Mouse (Mus musculus): ENCODE measurements at regions not wholly inside any gene's neighbourhood (a gene's known extent, or its start where the extent isn't known, plus 50 kb on each side); places are given as distances from the start of the nearest gene placed in this dataset.

- WGBS: 85% methylated on average over 4 of the region's 4 CpGs
- Histone ChIP-seq H3K9ac (replicated peaks) (no peak overlapping the region), H3K27me3 (no peaks in the 10 kb centered on the region), H3K4me1 (no peaks in the 10 kb centered on the region), H3K4me3 (no peak overlapping the region), H3K4me2 (replicated peaks) (no peak overlapping the region), H3K36me3 (no peaks in the 10 kb centered on the region), H3K9me3 (no peaks in the 10 kb centered on the region), H3K27ac (replicated peaks) (no peak overlapping the region)
- no peak for ATAC-seq (ENCODE audit: low FRiP score, low read depth)
Observed at GRCm38 (mm10) chr16:5760821-5761220, 124.3 kb upstream of the Rbfox1 start.

GRCm38 (mm10) chr16:5759021-5759420 is 126.1 kb upstream of the Rbfox1 start:
- ATAC-seq (ENCODE audit: low FRiP score, low read depth): no peak
- Histone ChIP-seq H3K36me3 (no peaks in the 10 kb centered on the region), H3K9me3 (no peaks in the 10 kb centered on the region), H3K4me1 (no peaks in the 10 kb centered on the region), H3K27me3 (no peaks in the 10 kb centered on the region), H3K27ac (replicated peaks) (no peak overlapping the region), H3K9ac (replicated peaks) (no peak overlapping the region), H3K4me3 (no peak overlapping the region), H3K4me2 (replicated peaks) (no peak overlapping the region)
- 78% methylated on average over 2 of the region's 2 CpGs for WGBS

DNA sequence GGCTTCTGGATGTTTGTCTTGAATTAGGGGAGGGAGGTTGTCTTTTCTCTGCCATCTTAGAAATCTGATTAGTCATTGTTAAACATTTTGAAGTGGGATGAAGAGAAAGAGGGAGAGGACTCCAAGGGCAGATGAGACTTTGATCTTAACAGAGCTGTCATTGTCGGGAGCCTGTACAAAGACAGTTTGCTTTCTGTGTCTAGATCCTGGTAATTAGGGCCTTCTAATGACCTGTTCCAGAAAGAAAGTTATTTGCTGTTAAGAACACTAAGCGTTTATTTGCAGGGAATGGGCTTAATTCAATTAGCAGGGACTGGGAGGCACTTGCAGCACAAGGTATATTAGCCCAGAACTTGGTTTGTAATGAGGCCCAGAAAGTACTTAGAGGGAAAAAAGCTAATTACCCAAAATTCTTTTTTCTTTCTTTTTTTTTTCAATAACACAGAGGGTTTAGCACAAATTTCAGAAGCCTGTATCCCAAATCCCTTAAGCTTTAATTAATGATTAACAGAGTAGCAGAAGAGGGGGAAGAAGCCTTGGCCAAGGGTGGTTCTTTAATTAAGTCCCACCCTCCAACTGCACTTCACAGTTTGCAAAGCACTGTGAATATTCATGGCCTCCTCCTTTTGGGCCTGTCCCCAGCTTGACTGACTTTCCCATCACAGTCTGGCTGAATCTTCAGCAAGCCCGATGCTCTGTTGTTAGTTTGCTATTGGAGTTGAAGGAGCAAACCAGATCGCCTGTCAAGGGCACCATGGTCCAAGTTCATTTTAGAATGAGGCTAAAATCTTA is 142.2 kb upstream of the Rbfox1 start:
- no peak overlapping the region for H3K27ac ChIP-seq (replicated peaks)
- 0 out of 2 replicates have a peak, but pooled peaks cover 2% of the 10 kb centered on the region for H3K27me3 ChIP-seq
- H3K9me3 ChIP-seq: no peaks in the 10 kb centered on the region
- no peaks in the 10 kb centered on the region for H3K36me3 ChIP-seq
- H3K4me2 ChIP-seq (replicated peaks): no peak overlapping the region
- H3K9ac ChIP-seq (replicated peaks): no peak overlapping the region
- 47% methylated on average over 4 of the region's 4 CpGs for WGBS
- ATAC-seq (ENCODE audit: low FRiP score, low read depth): no peak
- no peak overlapping the region for H3K4me3 ChIP-seq
- H3K4me1 ChIP-seq: no peaks in the 10 kb centered on the region; the same call in 1 of the 2 replicates

GRCm38 (mm10) chr16:5740776-5741175 is 144.4 kb upstream of the Rbfox1 start:
- no peak for ATAC-seq (ENCODE audit: low FRiP score, low read depth)
- H3K4me1 ChIP-seq: no peaks in the 10 kb centered on the region; the same call in 1 of the 2 replicates
- no peaks in the 10 kb centered on the region for H3K9me3 ChIP-seq
- no peak overlapping the region for H3K27ac ChIP-seq (replicated peaks)
- H3K27me3 ChIP-seq: 0 out of 2 replicates have a peak, but pooled peaks cover 2% of the 10 kb centered on the region
- no peak overlapping the region for H3K4me3 ChIP-seq
- 81% methylated on average over 7 of the region's 7 CpGs for WGBS
- no peak overlapping the region for H3K4me2 ChIP-seq (replicated peaks)
- no peak overlapping the region for H3K9ac ChIP-seq (replicated peaks)
- no peaks in the 10 kb centered on the region for H3K36me3 ChIP-seq

- WGBS: 80% methylated on average over 4 of the region's 4 CpGs
- H3K27ac ChIP-seq (replicated peaks): no peak overlapping the region
- no peaks in the 10 kb centered on the region for H3K27me3 ChIP-seq
- no peaks in the 10 kb centered on the region for H3K36me3 ChIP-seq
- H3K9me3 ChIP-seq: no peaks in the 10 kb centered on the region
- ATAC-seq (ENCODE audit: low FRiP score, low read depth): no peak
- no peak overlapping the region for H3K9ac ChIP-seq (replicated peaks)
- no peak overlapping the region for H3K4me3 ChIP-seq
- no peaks in the 10 kb centered on the region for H3K4me1 ChIP-seq
- H3K4me2 ChIP-seq (replicated peaks): no peak overlapping the region
Observed at GRCm38 (mm10) chr16:5733608-5734007, 151.5 kb upstream of the Rbfox1 start.

DNA sequence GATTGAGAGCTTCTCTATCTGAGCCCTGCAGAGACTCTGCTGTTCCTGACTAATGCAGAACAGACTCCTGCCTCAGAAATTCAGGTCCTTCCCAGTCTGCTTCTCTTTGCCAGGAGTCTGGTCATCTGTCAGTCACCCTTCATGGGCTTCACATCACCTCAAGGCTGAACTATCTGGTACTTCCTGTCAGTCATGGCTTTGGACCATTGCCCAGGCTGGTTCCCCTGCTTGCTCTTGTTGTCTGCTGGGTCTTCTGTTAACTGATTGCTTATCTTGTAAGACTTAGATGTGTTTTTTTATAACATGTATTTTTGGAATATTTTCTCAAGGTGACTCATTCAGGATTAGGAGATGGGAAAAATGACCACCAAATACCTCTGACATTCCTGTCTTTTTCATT is 162.6 kb upstream of the Rbfox1 start:
- Histone ChIP-seq H3K4me3 (no peak overlapping the region), H3K4me1 (no peaks in the 10 kb centered on the region), H3K9me3 (no peaks in the 10 kb centered on the region), H3K36me3 (no peaks in the 10 kb centered on the region), H3K27me3 (no peaks in the 10 kb centered on the region), H3K4me2 (replicated peaks) (no peak overlapping the region), H3K9ac (replicated peaks) (no peak overlapping the region), H3K27ac (replicated peaks) (no peak overlapping the region)
- ATAC-seq (ENCODE audit: low FRiP score, low read depth): no peak

DNA sequence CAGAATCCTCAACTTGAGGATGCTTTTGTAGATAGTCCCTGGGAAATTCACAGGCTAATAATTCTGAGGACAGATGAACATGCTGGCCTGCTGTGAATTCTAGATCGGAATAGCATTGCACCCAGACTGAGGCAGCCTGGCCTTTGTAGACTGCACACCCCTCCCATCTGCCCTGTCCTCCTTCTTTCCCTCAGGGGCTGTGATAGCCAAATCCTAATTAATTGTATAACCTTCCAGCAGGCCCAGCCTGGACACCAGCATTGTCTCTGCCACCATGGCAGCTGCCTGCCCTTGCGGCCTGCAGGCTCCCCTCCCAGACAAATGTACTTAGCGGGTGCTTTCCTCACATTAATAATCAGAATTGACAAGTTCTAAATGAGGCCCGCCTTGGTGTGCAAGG is 171.7 kb upstream of the Rbfox1 start:
- Histone ChIP-seq H3K4me1 (peaks cover 2% of the 10 kb centered on the region; the same call in 1 of the 2 replicates), H3K9me3 (no peaks in the 10 kb centered on the region), H3K4me3 (no peak overlapping the region), H3K27ac (replicated peaks) (no peak overlapping the region), H3K27me3 (no peaks in the 10 kb centered on the region), H3K4me2 (replicated peaks) (no peak overlapping the region), H3K36me3 (no peaks in the 10 kb centered on the region), H3K9ac (replicated peaks) (no peak overlapping the region)
- ATAC-seq (ENCODE audit: low FRiP score, low read depth): no peak
- WGBS: 73% methylated on average over 4 of the region's 4 CpGs

- H3K9ac ChIP-seq (replicated peaks): no peak overlapping the region
- no peak for ATAC-seq (ENCODE audit: low FRiP score, low read depth)
- H3K4me1 ChIP-seq: peaks cover 2% of the 10 kb centered on the region; the same call in 1 of the 2 replicates
- no peak overlapping the region for H3K27ac ChIP-seq (replicated peaks)
- no peaks in the 10 kb centered on the region for H3K36me3 ChIP-seq
- H3K4me3 ChIP-seq: no peak overlapping the region
- H3K9me3 ChIP-seq: no peaks in the 10 kb centered on the region
- H3K4me2 ChIP-seq (replicated peaks): no peak overlapping the region
- 76% methylated on average over 5 of the region's 5 CpGs for WGBS
- no peaks in the 10 kb centered on the region for H3K27me3 ChIP-seq
Observed at GRCm38 (mm10) chr16:5709831-5710230, 175.3 kb upstream of the Rbfox1 start.

- Histone ChIP-seq H3K4me1 (no peaks in the 10 kb centered on the region), H3K9me3 (no peaks in the 10 kb centered on the region), H3K9ac (replicated peaks) (no peak overlapping the region), H3K4me3 (no peak overlapping the region), H3K4me2 (replicated peaks) (no peak overlapping the region), H3K27me3 (no peaks in the 10 kb centered on the region), H3K36me3 (no peaks in the 10 kb centered on the region), H3K27ac (replicated peaks) (no peak overlapping the region)
- no peak for ATAC-seq (ENCODE audit: low FRiP score, low read depth)
- WGBS: 57% methylated on average over 9 of the region's 9 CpGs
Observed at GRCm38 (mm10) chr16:5700731-5701255, 184.4 kb upstream of the Rbfox1 start.

DNA sequence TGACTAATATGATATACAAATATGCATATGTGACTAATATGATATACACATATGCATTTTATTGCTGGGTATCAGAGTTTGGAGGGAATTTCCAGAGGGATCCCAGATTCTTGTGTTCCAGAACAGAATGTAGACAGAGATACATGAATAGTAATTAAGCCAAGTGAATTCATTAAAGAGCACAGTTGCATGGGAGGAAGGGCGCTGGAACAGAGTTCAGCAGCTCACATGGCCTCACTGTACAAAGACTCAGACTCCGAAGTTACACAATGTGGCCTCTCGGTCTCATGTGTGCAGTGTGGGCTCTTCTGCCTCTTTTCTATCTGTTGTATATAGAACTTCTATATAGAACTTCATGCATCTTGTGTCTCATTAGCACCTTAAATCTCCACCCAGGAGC is 196.8 kb upstream of the Rbfox1 start:
- no peaks in the 10 kb centered on the region for H3K36me3 ChIP-seq
- 92% methylated on average over 3 of the region's 3 CpGs for WGBS
- no peak overlapping the region for H3K4me2 ChIP-seq (replicated peaks)
- H3K27me3 ChIP-seq: no peaks in the 10 kb centered on the region
- ATAC-seq (ENCODE audit: low FRiP score, low read depth): no peak
- H3K27ac ChIP-seq (replicated peaks): no peak overlapping the region
- no peaks in the 10 kb centered on the region for H3K4me1 ChIP-seq
- H3K4me3 ChIP-seq: no peak overlapping the region
- no peak overlapping the region for H3K9ac ChIP-seq (replicated peaks)
- no peaks in the 10 kb centered on the region for H3K9me3 ChIP-seq

DNA sequence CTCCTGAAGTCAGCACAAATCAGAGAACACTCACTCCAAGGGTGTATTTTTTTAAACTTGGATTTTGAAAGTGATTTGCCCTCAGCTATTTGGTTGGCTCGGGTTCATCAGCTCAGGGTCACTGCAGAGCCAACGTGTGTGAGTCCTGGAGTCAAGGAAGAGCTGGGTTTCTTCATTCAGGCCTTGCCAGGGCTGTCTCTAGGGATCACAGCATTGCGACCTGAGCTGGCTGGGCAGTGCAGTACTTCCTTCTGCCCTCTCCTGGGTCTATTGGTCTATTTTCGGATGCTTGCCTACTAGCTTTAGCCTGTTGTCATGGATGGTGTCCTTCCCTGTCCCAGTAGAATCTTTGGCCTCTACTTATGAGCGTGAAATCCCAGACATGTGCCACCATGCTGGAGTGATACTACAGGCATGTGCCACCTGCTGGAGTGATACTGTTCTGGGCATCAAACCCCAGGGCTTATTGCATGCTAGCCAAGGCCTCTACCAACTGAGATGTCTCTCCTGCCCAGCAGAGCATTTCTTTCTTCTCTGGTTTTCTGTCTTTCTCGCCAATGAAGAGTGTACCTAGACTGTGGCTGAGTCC is 211.7 kb upstream of the Rbfox1 start:
- 81% methylated on average over 6 of the region's 6 CpGs for WGBS
- H3K4me3 ChIP-seq: no peak overlapping the region

DNA sequence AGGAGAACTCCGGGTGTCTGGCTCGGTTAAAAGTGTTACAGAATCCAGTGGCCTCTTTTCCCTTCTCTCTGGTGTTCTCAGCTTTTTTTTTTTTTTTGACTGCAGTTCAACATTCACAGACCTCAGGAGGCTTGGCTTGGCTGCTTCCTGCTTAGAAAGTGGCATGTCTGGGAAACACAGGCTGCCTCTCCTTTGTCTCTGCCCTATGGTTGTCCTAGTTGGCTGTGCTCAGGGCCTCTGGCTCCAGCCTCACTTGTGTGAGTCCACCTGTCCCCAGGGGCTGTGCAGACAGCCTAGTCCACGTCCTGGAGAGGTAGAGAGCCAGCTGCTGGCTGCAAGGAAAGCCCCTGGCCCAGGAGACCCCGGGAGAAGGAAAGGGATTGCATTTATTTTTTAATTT is 212.3 kb upstream of the Rbfox1 start:
- H3K4me1 ChIP-seq: no peaks in the 10 kb centered on the region

More for the DNA sequence above, 211.7 kb upstream of the Rbfox1 start:
- Histone ChIP-seq H3K4me1 (no peaks in the 10 kb centered on the region), H3K9me3 (no peaks in the 10 kb centered on the region), H3K27me3 (no peaks in the 10 kb centered on the region), H3K27ac (replicated peaks) (no peak overlapping the region), H3K9ac (replicated peaks) (no peak overlapping the region), H3K36me3 (no peaks in the 10 kb centered on the region), H3K4me2 (replicated peaks) (no peak overlapping the region)
- no peak for ATAC-seq (ENCODE audit: low FRiP score, low read depth)

More for the DNA sequence above, 212.3 kb upstream of the Rbfox1 start:
- Histone ChIP-seq H3K4me2 (replicated peaks) (no peak overlapping the region), H3K9me3 (no peaks in the 10 kb centered on the region), H3K9ac (replicated peaks) (no peak overlapping the region), H3K4me3 (no peak overlapping the region), H3K27ac (replicated peaks) (no peak overlapping the region), H3K27me3 (no peaks in the 10 kb centered on the region), H3K36me3 (no peaks in the 10 kb centered on the region)
- WGBS: 67% methylated on average over 4 of the region's 4 CpGs
- ATAC-seq (ENCODE audit: low FRiP score, low read depth): no peak

All from midbrain, embryonic 12.5 days (tissue).